Mouse (Mus musculus) myocyte (in vitro differentiated cells): ENCODE data around the gene Pir.

Experiments
- MAX ChIP-seq: IDR thresholded peaks from one replicate; pipeline ENCODE4 v1.6.1; 2011; ENCODE audit warnings: low read depth, mild to moderate bottlenecking, control low read depth
- MYOD1 ChIP-seq, 3 experiments: IDR thresholded peaks; one replicate each; pipeline ENCODE4 v1.6.1; 2011; ENCODE audit warnings: control low read depth in 2 of 3, low read depth in 2 of 3, mild to moderate bottlenecking in 2 of 3, moderate library complexity in 1 of 3; ENCODE audit not compliant: insufficient read length in 2 of 3, control insufficient read depth in 1 of 3
- MYOG ChIP-seq, 3 experiments: IDR thresholded peaks; one replicate each; pipeline ENCODE4 v1.6.1; 2011; ENCODE audit warnings: control low read depth in 2 of 3, low read depth in 2 of 3, mild to moderate bottlenecking in 2 of 3; ENCODE audit not compliant: insufficient read length in 2 of 3, control insufficient read depth in 1 of 3, insufficient read depth in 1 of 3
- POLR2A ChIP-seq: IDR thresholded peaks from one replicate; pipeline ENCODE4 v1.6.1; 2011; ENCODE audit warnings: low read depth, mild to moderate bottlenecking, control low read depth, moderate library complexity; ENCODE audit not compliant: insufficient read length
- USF1 ChIP-seq: IDR thresholded peaks from one replicate; pipeline ENCODE4 v1.6.1; 2011; ENCODE audit warnings: low read depth, mild to moderate bottlenecking, control low read depth, moderate library complexity

GRCm38 (mm10) chrX:164410562-164410961 is 141.4 kb downstream of the Pir start:
- no peak for TF ChIP-seq MYOD1 (IDR thresholded peaks at IDR 0.05; ENCODE audit: control insufficient read depth in 1 of 3, insufficient read length in 2 of 3, low read depth in 2 of 3)
- no peak for TF ChIP-seq USF1
- TF ChIP-seq POLR2A, result no peak
- no peak for TF ChIP-seq MYOG (IDR thresholded peaks at IDR 0.05; ENCODE audit: control insufficient read depth in 1 of 3, insufficient read depth in 1 of 3, insufficient read length in 2 of 3, low read depth in 2 of 3)
- no peak for TF ChIP-seq MAX
